Mouse (Mus musculus) stomach, embryonic 14.5 days (tissue): ENCODE data around the gene Scaf1. TPM values are rescaled to one million over a fixed set of nuclear protein-coding genes. Genes with fewer than 3 reads are reported as not detected.

ENCODE experiments used
- ATAC-seq: fragments of 200-750 bp; cut with Nextera tagmentation; 2 replicates; pipeline ENCODE4 v1.8.0; 2017; ENCODE audit warnings: low read depth, moderate TSS enrichment; ENCODE audit not compliant: insufficient number of reproducible peaks, insufficient read depth, low FRiP score
- H3K27ac ChIP-seq: fragments of 300-500 bp; sonication (generic); 2 replicates; pipeline ENCODE4 v1.5.1; 2014; ENCODE audit warnings: mild to moderate bottlenecking, low read length, moderate library complexity, mixed read lengths
- H3K27me3 ChIP-seq: fragments of 300-500 bp; sonication (generic); 2 replicates; pipeline ENCODE4 v1.6.1; 2014; ENCODE audit warnings: low read length, control low read depth, mixed read lengths; ENCODE audit not compliant: control insufficient read depth, insufficient read depth
- H3K36me3 ChIP-seq: fragments of 300-500 bp; sonication (generic); 2 replicates; pipeline ENCODE4 v1.6.1; 2014; ENCODE audit warnings: mild to moderate bottlenecking, control low read depth, low read length, moderate library complexity, mixed read lengths; ENCODE audit not compliant: control insufficient read depth, insufficient read depth
- H3K4me1 ChIP-seq: fragments of 300-500 bp; sonication (generic); 2 replicates; pipeline ENCODE4 v1.6.1; 2014; ENCODE audit warnings: low read length, control low read depth, mixed read lengths; ENCODE audit not compliant: control insufficient read depth, insufficient read depth
- H3K4me2 ChIP-seq: fragments of 300-500 bp; sonication (generic); replicated peaks from 2 replicates; pipeline ENCODE4 v1.6.1; 2014; ENCODE audit warnings: low read depth, low read length, control low read depth
- H3K4me3 ChIP-seq: fragments of 300-500 bp; sonication (generic); 2 replicates; pipeline ENCODE4 v1.5.1; 2014; ENCODE audit warnings: low read depth, low read length, control low read depth
- H3K9ac ChIP-seq: fragments of 300-500 bp; sonication (generic); replicated peaks from 2 replicates; pipeline ENCODE4 v1.6.1; 2014; ENCODE audit warnings: low read depth, mild to moderate bottlenecking, control low read depth, low read length, moderate library complexity, mixed read lengths
- H3K9me3 ChIP-seq: fragments of 300-500 bp; sonication (generic); 2 replicates; pipeline ENCODE4 v1.6.1; 2016; ENCODE audit warnings: low read depth, low read length, control low read depth; ENCODE audit not compliant: control insufficient read depth
- WGBS: fragments of 180-500 bp; shearing (Covaris S2); extraction: QIAGEN DNeasy Blood & Tissue Kit; methylation state at CpG from one replicate; pipeline ENCODE4 v1.1.7; 2014; 5-methylcytosine and 5-hydroxymethylcytosine counted together
- polyA plus RNA-seq: library from polyadenylated mRNA; unstranded; fragments of >200 nt; fragmentation: Nextera tagmentation; extraction: Ambion mirVana; gene quantifications from 2 replicates; pipeline ENCODE4 v1.2.1, GENCODE M21; 2014

The Scaf1 gene
- polyA plus RNA-seq, 1 experiment from 2014 or later: 49.8 TPM

- Histone ChIP-seq H3K4me3 (no peak overlapping the region), H3K4me1 (no peaks in the 10 kb centered on the region), H3K9me3 (no peaks in the 10 kb centered on the region), H3K27ac (no peak overlapping the region), H3K9ac (no peak overlapping the region), H3K4me2 (no peak overlapping the region), H3K27me3 (no peaks in the 10 kb centered on the region), H3K36me3 (peaks cover 90% of the 10 kb centered on the region)
- ATAC-seq: no peak
- 52% methylated on average over 3 of the region's 3 CpGs for WGBS
Measured at GRCm38 (mm10) chr7:45004546-45004945, 11.6 kb downstream of the Scaf1 start.

GRCm38 (mm10) chr7:45002440-45002839 is 13.7 kb downstream of the Scaf1 start:
- Histone ChIP-seq H3K36me3 (peaks cover 70% of the 10 kb centered on the region), H3K9ac (no peak overlapping the region), H3K4me3 (no peak overlapping the region), H3K27me3 (no peaks in the 10 kb centered on the region), H3K4me1 (no peaks in the 10 kb centered on the region; the same call in 1 of the 2 replicates), H3K4me2 (no peak overlapping the region), H3K27ac (no peak overlapping the region), H3K9me3 (no peaks in the 10 kb centered on the region)
- WGBS: 84% methylated on average over 7 of the region's 7 CpGs
- ATAC-seq: no peak

GRCm38 (mm10) chr7:45000539-45001114 is 15.5 kb downstream of the Scaf1 start:
- peaks cover 52% of the 10 kb centered on the region for H3K36me3 ChIP-seq
- no peaks in the 10 kb centered on the region for H3K27me3 ChIP-seq
- H3K4me1 ChIP-seq: peaks cover 8% of the 10 kb centered on the region
- WGBS: 86% methylated on average over 21 of the region's 21 CpGs
- H3K9me3 ChIP-seq: no peaks in the 10 kb centered on the region
- H3K9ac ChIP-seq: no peak overlapping the region
- H3K4me2 ChIP-seq: no peak overlapping the region
- no peak for ATAC-seq
- no peak overlapping the region for H3K27ac ChIP-seq
- H3K4me3 ChIP-seq: no peak overlapping the region

GRCm38 (mm10) chr7:44999753-45000152 is 16.4 kb downstream of the Scaf1 start:
- Histone ChIP-seq H3K27ac (no peak overlapping the region), H3K4me3 (no peak overlapping the region), H3K4me2 (peak overlapping the region; percentile 93; the same call in 1 of the 2 replicates), H3K36me3 (peaks cover 44% of the 10 kb centered on the region), H3K27me3 (no peaks in the 10 kb centered on the region), H3K9me3 (no peaks in the 10 kb centered on the region), H3K4me1 (peaks cover 8% of the 10 kb centered on the region), H3K9ac (no peak overlapping the region)
- no peak for ATAC-seq
- 75% methylated on average over 11 of the region's 11 CpGs for WGBS

- 2% methylated on average over 18 of the region's 18 CpGs for WGBS
- ATAC-seq: no peak
- no peaks in the 10 kb centered on the region for H3K27me3 ChIP-seq
- peak within 1 kb of the TSS; percentile 93 for H3K4me2 ChIP-seq
- peak within 1 kb of the TSS; percentile 59 for H3K9ac ChIP-seq
- H3K4me3 ChIP-seq: peak within 1 kb of the TSS; percentile 54
- peaks cover 8% of the 10 kb centered on the region for H3K4me1 ChIP-seq
- H3K36me3 ChIP-seq: peaks cover 38% of the 10 kb centered on the region
- peak within 1 kb of the TSS; percentile 84 for H3K27ac ChIP-seq
- H3K9me3 ChIP-seq: no peaks in the 10 kb centered on the region
Measured at GRCm38 (mm10) chr7:44998501-44998955, 17.6 kb downstream of the Scaf1 start, which contains the start of gene Bcl2l12. Gene Bcl2l12, minus strand, starts transcription at chr7:44998712.

- Histone ChIP-seq H3K27ac (peak overlapping the region; percentile 84), H3K4me3 (peak overlapping the region; percentile 54), H3K9me3 (no peaks in the 10 kb centered on the region), H3K9ac (peak overlapping the region; percentile 59), H3K4me1 (peaks cover 8% of the 10 kb centered on the region), H3K36me3 (peaks cover 33% of the 10 kb centered on the region), H3K27me3 (no peaks in the 10 kb centered on the region), H3K4me2 (peak overlapping the region; percentile 93)
- no peak for ATAC-seq
- 3% methylated on average over 15 of the region's 15 CpGs for WGBS
Measured at GRCm38 (mm10) chr7:44997940-44998428, 18.2 kb downstream of the Scaf1 start.

- Histone ChIP-seq H3K4me3 (peak within 1 kb of the TSS; percentile 54), H3K9ac (peak within 1 kb of the TSS; percentile 59), H3K4me2 (peak within 1 kb of the TSS; percentile 93), H3K27ac (peak within 1 kb of the TSS; percentile 84), H3K27me3 (no peaks in the 10 kb centered on the region), H3K36me3 (peaks cover 32% of the 10 kb centered on the region), H3K9me3 (no peaks in the 10 kb centered on the region), H3K4me1 (peaks cover 8% of the 10 kb centered on the region)
- peak; percentile 89 for ATAC-seq
- WGBS: under 1% methylated on average over 43 of the region's 43 CpGs
Measured at GRCm38 (mm10) chr7:44997231-44997939, 18.8 kb downstream of the Scaf1 start, which contains the start of gene Irf3. Gene Irf3, plus strand, starts transcription at chr7:44997648.

- Histone ChIP-seq H3K9me3 (no peaks in the 10 kb centered on the region), H3K4me2 (peak overlapping the region; percentile 80), H3K27ac (peak overlapping the region; percentile 68; the same call in 1 of the 2 replicates), H3K4me1 (peaks cover 8% of the 10 kb centered on the region), H3K9ac (peak overlapping the region; percentile 55), H3K36me3 (peaks cover 31% of the 10 kb centered on the region), H3K4me3 (peak overlapping the region; percentile 54), H3K27me3 (no peaks in the 10 kb centered on the region)
- no peak for ATAC-seq
- 10% methylated on average over 10 of the region's 10 CpGs for WGBS
Measured at GRCm38 (mm10) chr7:44996672-44997071, 19.5 kb downstream of the Scaf1 start.
